Mouse (Mus musculus) Patski (cell line): ENCODE results near the gene Dus3l. TPM values are rescaled to one million over a fixed set of nuclear protein-coding genes. Genes with fewer than 3 reads are reported as not detected.

ENCODE experiments used
- ATAC-seq: fragments of 100-300 bp; one replicate; pipeline ENCODE4 v1.8.0; 2021
- CTCF ChIA-PET: fragments of 350-600 bp; sonication (Branson Sonifier 250); formaldehyde crosslinking; loops from one replicate; lab custom pipeline; 2022; ENCODE audit warnings: inconsistent platforms; lab: Charles Lee
- POLR2A ChIA-PET: fragments of 350-600 bp; sonication (Branson Sonifier 250); formaldehyde crosslinking; loops from one replicate; lab custom pipeline; 2022; ENCODE audit warnings: antibody characterized with exemption, inconsistent platforms; lab: Charles Lee
- DNase-seq: peaks from one replicate; pipeline ENCODE4 v3.0.0-alpha.2; 2011; ENCODE audit warnings: low read depth, low spot score
- H3K27me3 ChIP-seq: fragments of 371-371 bp; one replicate; pipeline ENCODE4 v1.5.1; 2021
- CTCF ChIP-seq: fragments of 100-300 bp; IDR thresholded peaks from one replicate; pipeline ENCODE4 v1.5.1; 2021
- in situ Hi-C: fragments of 300-500 bp; cut with MboI; formaldehyde crosslinking; loops from 3 replicates; pipeline ENCODE4 v1.11.1; 2018; ENCODE audit warnings: low pct_unique_long_range_greater_than_20kb, mixed read lengths
- polyA plus RNA-seq: library from polyadenylated mRNA; unstranded; gene quantifications from one replicate; pipeline ENCODE4 v1.2.3, GENCODE M21; 2021

Dus3l gene
- polyA plus RNA-seq, 1 experiment from 2014 or later = 50.5 TPM

DNA sequence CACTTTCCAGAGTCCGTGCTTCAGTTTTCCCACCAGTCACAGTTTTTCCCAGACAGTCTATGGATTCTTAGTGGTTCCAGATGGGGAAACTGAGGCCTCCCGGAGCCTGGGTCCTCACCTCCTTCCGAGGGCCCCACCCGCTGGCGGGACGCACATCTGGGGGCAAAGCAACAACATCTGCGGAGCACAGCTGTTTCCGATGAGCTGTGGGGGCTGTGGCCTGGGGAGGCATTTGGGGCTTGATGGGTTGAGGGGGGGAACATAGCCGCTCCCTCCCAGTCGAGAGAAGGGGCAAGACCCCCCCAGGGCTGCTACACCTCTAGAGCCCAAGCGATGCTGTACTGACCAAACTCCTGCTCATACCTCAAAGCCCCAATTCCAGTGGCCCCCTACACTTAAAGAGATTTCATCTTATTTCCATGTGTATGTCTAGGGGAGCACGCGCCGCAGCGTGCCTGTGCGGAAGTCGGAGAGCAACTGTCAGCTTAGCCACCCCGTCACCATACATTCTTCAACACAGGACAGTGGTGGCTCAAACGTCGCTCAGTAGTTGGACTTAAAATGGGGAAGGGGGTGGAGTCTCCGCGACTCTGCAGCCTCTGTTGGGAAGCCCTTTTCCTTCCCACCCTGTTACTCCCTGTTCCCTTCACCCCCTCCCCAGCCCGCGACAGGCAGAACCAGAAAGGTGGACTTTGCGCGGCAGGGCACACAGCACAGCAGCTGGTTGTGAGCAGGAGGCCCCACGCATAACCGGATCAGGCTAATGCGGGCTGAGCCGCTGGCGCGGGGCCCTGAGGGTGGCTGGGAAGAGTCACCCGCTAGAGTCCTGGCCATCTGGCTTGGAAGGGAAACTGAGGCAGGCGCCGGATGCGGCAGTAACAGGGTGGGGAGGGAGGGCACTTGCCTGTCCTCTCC is 10.0 kb upstream of the Dus3l start:
- ChIA-PET CTCF (no interaction called here), POLR2A (interaction anchor here (0.6 kb wide), 1 partner anchor 49 kb away, joined by 3 read pairs; no protein-coding TSS in a partner anchor)
- ATAC-seq = no peak
- DNase-seq = no peak
- no peak for TF ChIP-seq CTCF
- in situ Hi-C loops = loop anchor here (5.0 kb wide), 1 partner anchor 37 kb away; the partner anchor contains the start of genes Ndufa11 and Vmac
- H3K27me3 ChIP-seq = peaks cover 7% of the 10 kb centered on the region

DNA sequence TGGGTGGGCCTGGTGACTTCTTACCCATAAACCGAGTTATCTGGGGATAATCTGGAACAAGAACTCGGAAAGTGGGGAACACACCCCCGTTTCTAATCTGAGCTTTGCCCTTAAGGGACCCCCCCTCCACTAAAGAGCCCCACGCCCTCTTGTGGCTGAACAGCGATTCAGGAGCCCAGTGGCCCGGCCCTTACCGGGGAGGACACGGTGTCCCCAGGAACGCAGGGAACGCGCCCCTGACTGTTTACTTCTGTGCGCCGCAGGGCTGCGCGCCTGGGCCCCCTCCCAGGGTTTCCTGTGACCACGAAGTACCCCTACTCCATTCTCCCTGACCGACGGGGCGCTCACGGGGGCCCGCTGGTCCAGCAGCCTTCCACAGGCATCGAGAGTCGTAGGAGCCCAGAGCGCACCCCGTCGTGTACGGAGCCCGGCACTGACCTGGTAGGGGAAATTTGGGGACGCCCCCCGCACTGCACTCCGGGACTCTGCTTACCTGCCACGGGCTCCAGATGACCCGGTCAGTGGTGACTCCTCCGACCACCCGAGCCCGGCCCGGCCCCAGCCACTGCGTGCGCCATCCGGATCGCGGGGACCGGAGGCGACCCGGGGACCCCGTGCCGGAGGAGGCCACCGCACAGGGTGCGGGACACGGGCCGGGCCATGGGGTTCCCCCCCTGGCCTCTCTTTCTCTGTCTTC is 7.7 kb upstream of the Dus3l start:
- ChIA-PET CTCF (interaction anchor here (0.7 to 1.0 kb wide), 2 partner anchors 11 to 49 kb away, joined by 3 read pairs; no protein-coding TSS in a partner anchor), POLR2A (no interaction called here)
- DNase-seq (no peak), ATAC-seq (peak; percentile 37)
- no peak for TF ChIP-seq CTCF
- peaks cover 7% of the 10 kb centered on the region for H3K27me3 ChIP-seq
- in situ Hi-C loops = loop anchor here (5.0 kb wide), 1 partner anchor 40 kb away; the partner anchor contains the start of genes Ndufa11 and Vmac

DNA sequence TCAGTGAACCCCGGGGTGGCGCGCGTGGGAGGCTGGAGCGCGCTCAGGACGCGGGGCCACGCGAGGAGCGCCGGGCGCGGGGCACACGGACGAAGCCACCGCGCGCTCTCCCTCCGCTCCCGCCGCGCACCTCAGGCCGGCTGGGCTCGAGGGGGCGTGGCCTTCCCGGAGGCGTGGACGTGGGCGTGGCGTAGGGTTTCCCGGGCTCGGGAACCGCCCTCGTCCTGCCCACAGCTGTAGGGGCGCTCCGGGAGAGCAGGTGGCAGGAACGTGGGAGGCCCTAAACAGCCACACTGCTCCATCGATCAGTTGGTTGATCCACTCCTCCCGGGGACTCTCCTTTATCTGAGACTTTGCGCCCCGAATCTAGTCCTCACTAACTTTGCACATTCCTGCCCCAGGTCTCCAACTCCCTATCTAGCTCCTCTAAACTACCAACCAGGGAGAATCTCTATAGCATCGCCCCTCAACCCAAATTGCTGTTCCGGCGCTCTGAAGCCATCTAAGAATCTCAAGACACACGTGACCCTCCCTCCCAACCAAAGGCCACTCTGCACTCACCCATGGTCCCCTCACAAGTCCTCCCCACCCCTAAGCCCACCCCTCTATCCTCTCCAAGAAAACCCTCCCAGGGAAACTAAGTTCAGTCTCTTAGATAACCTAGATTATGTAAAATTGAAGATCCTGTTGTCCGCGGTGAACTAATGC is 7.0 kb upstream of the Dus3l start, which contains the start of gene Nrtn:
Gene Nrtn (minus strand): TSS at position 115 of the 708 bp plus-strand sequence.
- peak; percentile 82 for ATAC-seq
- peaks cover 7% of the 10 kb centered on the region for H3K27me3 ChIP-seq
- no peak for TF ChIP-seq CTCF
- DNase-seq = no peak
- in situ Hi-C loops = loop anchor here (5.0 kb wide), 1 partner anchor 40 kb away; the partner anchor contains the start of genes Ndufa11 and Vmac
- POLR2A ChIA-PET = no interaction called here
- CTCF ChIA-PET = interaction anchor here (0.7 kb wide), 1 partner anchor 49 kb away, joined by 3 read pairs; no protein-coding TSS in a partner anchor

DNA sequence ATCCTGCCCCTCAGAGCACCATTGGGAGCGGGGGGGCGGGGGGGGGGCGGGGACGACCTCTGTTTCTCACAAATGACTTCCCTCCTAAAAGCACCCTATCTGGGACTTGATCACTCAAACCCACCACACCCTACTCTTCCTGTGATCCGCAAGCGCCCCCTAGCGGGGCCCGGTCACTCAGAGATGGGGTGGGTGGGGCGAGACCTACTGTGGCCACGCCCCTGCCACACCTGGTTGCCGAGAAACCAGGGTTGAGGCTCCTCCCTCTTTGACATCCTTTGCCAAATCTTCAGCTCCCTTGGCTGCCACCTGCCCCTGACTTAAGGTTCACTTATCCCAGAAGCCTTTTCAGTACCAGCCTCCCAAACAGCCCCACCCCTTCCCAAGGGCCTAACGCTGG is 6.4 kb upstream of the Dus3l start:
- DNase-seq = no peak
- peaks cover 7% of the 10 kb centered on the region for H3K27me3 ChIP-seq
- TF ChIP-seq CTCF = no peak
- ChIA-PET CTCF (no interaction called here), POLR2A (no interaction called here)
- in situ Hi-C loops = loop anchor here (5.0 kb wide), 1 partner anchor 41 kb away; the partner anchor contains the start of genes Ndufa11 and Vmac
- no peak for ATAC-seq

DNA sequence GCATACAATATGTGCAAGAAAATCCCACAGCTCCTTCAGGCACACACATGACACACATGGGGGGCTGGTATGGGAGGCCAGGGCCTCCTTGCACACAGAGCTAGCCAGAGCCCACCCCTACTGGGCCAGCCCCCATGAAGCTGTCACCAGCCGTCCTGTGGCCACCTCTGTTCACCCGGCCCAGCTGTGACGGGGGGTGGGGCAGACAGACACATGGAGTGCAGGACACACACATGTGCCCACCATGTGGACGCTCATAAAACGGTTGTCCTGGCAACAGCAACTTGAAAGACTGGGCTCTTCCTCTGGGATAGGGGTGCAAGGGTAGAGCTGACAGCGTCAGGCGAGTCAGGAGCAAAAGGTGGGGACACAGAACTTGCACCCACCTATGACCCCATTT is 5.3 kb upstream of the Dus3l start:
- no peak for ATAC-seq
- no peak for TF ChIP-seq CTCF
- no peak for DNase-seq
- in situ Hi-C loops = loop anchor here (5.0 kb wide), 1 partner anchor 42 kb away; the partner anchor contains the start of genes Ndufa11 and Vmac
- ChIA-PET CTCF (no interaction called here), POLR2A (no interaction called here)
- peaks cover 7% of the 10 kb centered on the region for H3K27me3 ChIP-seq

DNA sequence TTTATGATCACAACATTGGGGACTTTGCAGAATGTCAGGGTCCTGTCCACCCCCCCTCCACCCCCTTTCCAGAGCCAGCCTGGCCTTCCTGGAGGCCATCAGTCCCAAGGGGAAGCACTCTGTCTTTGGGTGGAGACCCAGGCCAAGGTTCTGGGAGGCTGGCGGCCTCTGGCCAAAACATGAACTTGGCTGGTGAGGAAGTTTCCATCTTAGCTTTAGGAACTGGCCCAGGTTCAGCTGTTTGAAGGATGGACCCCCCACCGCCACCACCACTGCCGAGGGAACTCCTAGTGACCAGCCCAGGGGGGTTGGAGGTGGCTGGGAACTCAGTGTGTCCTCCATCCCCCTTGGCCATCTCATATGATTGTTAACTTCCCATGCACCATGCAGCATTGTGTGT is 3.5 kb upstream of the Dus3l start:
- ATAC-seq (no peak), DNase-seq (no peak)
- in situ Hi-C loops = no loop called here
- H3K27me3 ChIP-seq = no peaks in the 10 kb centered on the region
- ChIA-PET CTCF (no interaction called here), POLR2A (interaction anchor here (0.7 kb wide), 1 partner anchor 45 kb away, joined by 5 read pairs; no protein-coding TSS in a partner anchor)
- no peak for TF ChIP-seq CTCF

DNA sequence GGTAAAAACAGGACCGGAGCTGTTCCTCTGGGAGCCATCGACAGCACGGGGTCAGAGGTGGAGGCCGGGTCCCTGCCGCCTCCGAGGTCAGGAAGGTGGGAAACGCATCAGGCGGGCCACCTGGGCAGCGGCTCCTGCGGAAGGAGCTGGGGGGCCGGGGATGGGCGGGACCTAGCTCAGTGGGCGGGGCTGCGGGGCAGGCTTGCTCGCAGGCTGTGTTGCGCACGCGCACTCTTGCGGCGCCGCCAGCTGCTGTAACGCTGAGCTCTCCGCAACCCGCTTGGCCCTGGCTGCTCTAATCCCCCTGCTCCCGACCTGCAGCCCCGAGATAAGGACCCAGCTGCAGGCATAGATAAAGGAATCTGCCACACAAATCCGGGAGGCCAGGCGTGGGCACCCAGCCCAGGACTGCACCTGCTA is 2.6 kb upstream of the Dus3l start:
- no peak for ATAC-seq
- no peaks in the 10 kb centered on the region for H3K27me3 ChIP-seq
- in situ Hi-C loops = no loop called here
- DNase-seq = no peak
- TF ChIP-seq CTCF = no peak
- ChIA-PET POLR2A (no interaction called here), CTCF (interaction anchor here (1.6 kb wide), 1 partner anchor 11 kb away, joined by 3 read pairs; no protein-coding TSS in a partner anchor)

DNA sequence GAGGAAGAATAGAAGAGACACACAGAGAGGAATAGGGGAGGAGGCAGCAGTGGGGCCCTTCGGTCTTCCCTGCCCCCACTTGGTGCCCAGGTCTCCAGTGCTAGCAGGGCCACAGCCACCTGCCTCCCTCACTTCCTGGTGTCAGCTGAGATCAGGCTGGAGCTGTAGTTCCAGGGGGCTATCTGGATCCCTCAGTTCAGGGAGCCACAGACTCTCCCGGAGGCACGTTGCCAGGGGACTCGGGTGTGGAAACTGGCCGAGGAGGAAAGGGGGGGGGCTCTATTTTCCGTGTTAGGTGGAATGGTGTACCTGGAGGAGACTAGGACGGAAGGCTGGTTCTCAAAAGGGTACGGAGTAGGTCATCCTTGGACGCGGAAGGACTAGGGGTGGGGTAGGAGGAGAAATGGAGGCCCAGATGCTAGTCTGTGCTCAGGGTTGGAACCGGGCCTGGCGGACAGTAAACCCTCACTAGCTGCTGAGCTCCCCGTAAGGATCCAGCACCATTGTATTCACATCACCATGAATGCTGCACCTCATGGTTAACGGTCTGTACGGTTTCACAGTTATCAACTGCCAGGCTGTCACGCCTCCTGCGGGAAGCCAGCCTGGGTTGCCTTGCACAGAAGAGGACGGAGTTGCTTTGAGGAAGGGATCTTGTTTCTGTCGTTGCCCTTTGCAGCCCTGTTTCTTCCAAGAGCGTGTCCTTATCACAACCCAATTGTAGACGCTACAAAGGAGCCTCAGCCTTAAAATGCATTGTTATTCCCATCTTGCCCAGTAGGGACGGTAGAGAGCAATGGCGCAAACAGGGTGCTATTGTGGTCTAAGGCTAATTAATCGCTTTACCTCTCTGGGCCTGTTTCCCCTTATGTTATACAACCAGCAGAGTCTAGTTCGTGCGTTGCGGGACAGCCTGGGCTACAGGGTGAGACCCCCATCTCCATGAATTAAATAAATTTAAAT is 1.5 kb upstream of the Dus3l start:
- in situ Hi-C loops = no loop called here
- H3K27me3 ChIP-seq = no peaks in the 10 kb centered on the region
- DNase-seq (no peak), ATAC-seq (no peak)
- TF ChIP-seq CTCF = no peak
- CTCF ChIA-PET = interaction anchor here (1.2 to 1.6 kb wide), 2 partner anchors 13 to 20 kb away, joined by 3 read pairs; no protein-coding TSS in a partner anchor
- POLR2A ChIA-PET = interaction anchor here (1.0 kb wide), 1 partner anchor 36 kb away, joined by 3 read pairs; no protein-coding TSS in a partner anchor

DNA sequence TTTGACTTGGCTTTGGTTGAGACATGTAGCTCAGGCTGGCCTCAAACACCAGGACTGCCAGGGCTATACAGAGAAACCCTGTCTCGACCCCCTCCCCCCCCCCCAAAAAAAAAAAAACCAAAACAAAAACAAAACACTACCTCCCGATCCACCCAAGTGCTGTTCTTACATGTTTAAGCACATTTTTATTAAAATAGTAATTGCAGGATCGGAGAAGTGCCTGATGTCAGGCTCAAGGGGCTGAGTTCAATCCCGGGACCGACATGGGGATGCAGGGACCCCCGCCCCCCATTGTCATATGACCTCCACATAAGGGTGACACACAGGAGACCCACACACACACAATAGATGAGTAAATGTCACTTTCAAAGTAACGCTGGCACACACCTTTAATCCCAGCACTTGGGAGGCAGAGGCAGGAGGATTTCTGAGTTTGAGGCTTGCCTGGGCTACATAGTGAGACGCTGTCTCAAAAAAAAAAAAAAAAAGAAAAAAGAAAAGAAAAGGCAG is 761 bp upstream of the Dus3l start:
- ChIA-PET CTCF (interaction anchor here (1.2 kb wide), 1 partner anchor 19 kb away, joined by 3 read pairs; no protein-coding TSS in a partner anchor), POLR2A (interaction anchor here (0.7 to 1.0 kb wide), 2 partner anchors 20 to 36 kb away, joined by 3 to 6 read pairs; no protein-coding TSS in a partner anchor)
- DNase-seq (no peak), ATAC-seq (no peak)
- TF ChIP-seq CTCF = no peak
- H3K27me3 ChIP-seq = no peaks in the 10 kb centered on the region
- in situ Hi-C loops = no loop called here
